Mouse (Mus musculus) neural tube, embryonic 15.5 days (tissue): ENCODE results near the gene Gm26620. TPM values are rescaled to one million over a fixed set of nuclear protein-coding genes. Genes with fewer than 3 reads are reported as not detected.

Experiments
- ATAC-seq: fragments of 200-750 bp; cut with Nextera tagmentation; 2 replicates; pipeline ENCODE4 v1.8.0; 2017; ENCODE audit warnings: mild to moderate bottlenecking, moderate TSS enrichment, moderate library complexity; ENCODE audit not compliant: low FRiP score
- H3K27ac ChIP-seq: fragments of 300-500 bp; sonication (generic); replicated peaks from 2 replicates; pipeline ENCODE4 v1.5.1; 2015; ENCODE audit warnings: mild to moderate bottlenecking, inconsistent platforms
- H3K27me3 ChIP-seq: fragments of 300-500 bp; sonication (generic); replicated peaks from 2 replicates; pipeline ENCODE4 v1.6.1; 2015; ENCODE audit warnings: inconsistent platforms
- H3K36me3 ChIP-seq: fragments of 300-500 bp; sonication (generic); 2 replicates; pipeline ENCODE4 v1.6.1; 2015; ENCODE audit warnings: inconsistent platforms
- H3K4me1 ChIP-seq: fragments of 300-500 bp; sonication (generic); 2 replicates; pipeline ENCODE4 v1.6.1; 2015; ENCODE audit warnings: inconsistent platforms
- H3K4me2 ChIP-seq: fragments of 300-500 bp; sonication (generic); 2 replicates; pipeline ENCODE4 v1.6.1; 2015; ENCODE audit warnings: inconsistent platforms, mild to moderate bottlenecking, moderate library complexity
- H3K4me3 ChIP-seq: fragments of 300-500 bp; sonication (generic); replicated peaks from 2 replicates; pipeline ENCODE4 v1.5.1; 2015; ENCODE audit warnings: mild to moderate bottlenecking, inconsistent platforms
- H3K9ac ChIP-seq: fragments of 300-500 bp; sonication (generic); replicated peaks from 2 replicates; pipeline ENCODE4 v1.6.1; 2015; ENCODE audit warnings: mild to moderate bottlenecking, inconsistent platforms
- H3K9me3 ChIP-seq: fragments of 300-500 bp; sonication (generic); replicated peaks from 2 replicates; pipeline ENCODE4 v1.6.1; 2016; ENCODE audit warnings: inconsistent platforms
- WGBS: fragments of 180-500 bp; shearing (Covaris S2); methylation state at CpG from one replicate; pipeline ENCODE4 v1.1.7; 2015; ENCODE audit warnings: mixed read lengths; 5-methylcytosine and 5-hydroxymethylcytosine counted together
- polyA plus RNA-seq: library from polyadenylated mRNA; unstranded; fragments of >200 nt; fragmentation: Nextera tagmentation; extraction: Ambion mirVana; gene quantifications from 2 replicates; pipeline ENCODE4 v1.2.1, GENCODE M21; 2015

Gm26620 gene
- polyA plus RNA-seq, result 0.36 and 0.91 TPM in 2 replicates

GRCm38 (mm10) chr1:170884978-170885561 lies at the start of gene Gm26620, which contains the start of gene Dusp12:
TSS of gene Gm26620 (plus strand) at chr1:170885065.
TSS of gene Dusp12 (minus strand) at chr1:170885540.
- H3K27me3 ChIP-seq, result no peaks in the 10 kb centered on the region
- peak within 1 kb of the TSS; percentile 90 for H3K27ac ChIP-seq
- peaks cover 12% of the 10 kb centered on the region for H3K36me3 ChIP-seq
- no peaks in the 10 kb centered on the region for H3K9me3 ChIP-seq
- under 1% methylated on average over 46 of the region's 46 CpGs for WGBS
- H3K4me1 ChIP-seq, result peaks cover 23% of the 10 kb centered on the region
- peak within 1 kb of the TSS; percentile 74 for H3K4me2 ChIP-seq
- ATAC-seq, result peak; percentile 96
- peak within 1 kb of the TSS; percentile 99 for H3K4me3 ChIP-seq
- H3K9ac ChIP-seq, result peak within 1 kb of the TSS; percentile 96

DNA sequence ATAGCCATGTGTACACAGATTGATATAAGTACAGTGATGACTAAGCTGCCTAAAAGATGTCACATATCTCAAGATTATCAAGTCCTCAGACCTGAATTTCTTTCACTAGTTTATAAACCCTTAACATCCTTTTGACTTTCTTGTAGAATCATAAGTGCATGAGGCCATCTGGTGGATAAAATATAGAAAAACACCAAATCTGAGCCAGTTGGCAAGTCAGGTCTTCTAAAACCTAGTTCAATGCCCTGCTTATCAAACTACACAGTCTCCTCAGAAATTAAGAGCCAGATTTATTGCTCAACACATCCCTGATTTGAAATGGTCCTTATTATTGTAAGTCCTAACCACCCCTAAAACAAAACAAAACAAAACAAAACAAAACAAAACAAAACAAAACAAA lies 45.2 kb upstream of the Gm26620 start:
- Histone ChIP-seq H3K9me3 (no peaks in the 10 kb centered on the region), H3K4me3 (no peak overlapping the region), H3K9ac (no peak overlapping the region), H3K27me3 (no peaks in the 10 kb centered on the region), H3K4me2 (no peak overlapping the region), H3K36me3 (0 out of 2 replicates have a peak, but pooled peaks cover 2% of the 10 kb centered on the region), H3K27ac (no peak overlapping the region), H3K4me1 (no peaks in the 10 kb centered on the region)
- no peak for ATAC-seq

GRCm38 (mm10) chr1:170844380-170844779 lies 40.5 kb upstream of the Gm26620 start:
- Histone ChIP-seq H3K9me3 (no peaks in the 10 kb centered on the region), H3K4me2 (no peak overlapping the region), H3K27ac (no peak overlapping the region), H3K9ac (no peak overlapping the region), H3K4me3 (no peak overlapping the region), H3K36me3 (no peaks in the 10 kb centered on the region), H3K4me1 (no peaks in the 10 kb centered on the region), H3K27me3 (no peaks in the 10 kb centered on the region)
- 56% methylated on average over 8 of the region's 8 CpGs for WGBS
- no peak for ATAC-seq

DNA sequence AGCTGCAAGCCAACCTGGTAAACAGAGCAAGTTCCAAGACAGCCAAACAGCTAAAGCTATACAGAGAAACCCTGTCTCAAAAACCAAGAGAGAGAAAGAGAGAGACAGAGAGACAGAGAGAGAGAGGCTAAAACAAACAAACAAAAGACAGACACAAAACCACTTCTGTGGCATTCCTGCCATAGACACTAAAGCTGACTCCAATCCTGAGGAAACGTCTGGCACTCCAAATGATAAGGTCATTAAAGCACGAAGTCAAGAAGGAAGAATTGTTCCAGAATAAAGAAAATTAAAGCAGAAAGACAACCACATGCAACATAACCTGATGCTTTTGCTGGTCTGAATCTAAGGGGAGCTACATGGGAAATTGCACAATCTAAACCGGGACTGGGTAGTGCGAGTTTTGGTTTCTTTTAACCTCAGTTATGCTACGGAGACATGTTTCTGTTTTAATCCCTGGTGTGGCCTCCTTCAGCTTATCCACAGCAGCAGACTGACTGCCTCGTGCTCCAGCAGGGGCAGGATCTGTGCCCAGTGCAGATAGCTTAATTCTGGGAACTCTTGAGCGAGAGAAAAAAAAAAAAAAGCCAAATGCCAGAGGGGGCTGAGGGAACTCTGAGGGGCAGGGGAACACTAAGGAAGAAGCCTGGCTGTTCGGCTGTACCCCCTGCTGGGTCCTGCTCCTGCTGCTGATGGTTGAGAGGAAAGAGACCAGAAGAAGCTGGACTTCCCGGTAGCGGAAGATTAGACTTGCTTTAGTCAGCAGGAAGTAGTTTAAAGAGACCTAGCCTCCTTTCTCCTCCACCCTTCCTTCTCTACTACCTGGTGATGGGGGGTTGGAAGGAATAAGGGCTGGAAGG lies 39.2 kb upstream of the Gm26620 start:
- Histone ChIP-seq H3K4me2 (no peak overlapping the region), H3K9ac (no peak overlapping the region), H3K4me3 (no peak overlapping the region), H3K9me3 (no peaks in the 10 kb centered on the region), H3K36me3 (peaks cover 7% of the 10 kb centered on the region; the same call in 1 of the 2 replicates), H3K27me3 (no peaks in the 10 kb centered on the region), H3K27ac (no peak overlapping the region), H3K4me1 (no peaks in the 10 kb centered on the region)
- 62% methylated on average over 10 of the region's 10 CpGs for WGBS
- no peak for ATAC-seq

DNA sequence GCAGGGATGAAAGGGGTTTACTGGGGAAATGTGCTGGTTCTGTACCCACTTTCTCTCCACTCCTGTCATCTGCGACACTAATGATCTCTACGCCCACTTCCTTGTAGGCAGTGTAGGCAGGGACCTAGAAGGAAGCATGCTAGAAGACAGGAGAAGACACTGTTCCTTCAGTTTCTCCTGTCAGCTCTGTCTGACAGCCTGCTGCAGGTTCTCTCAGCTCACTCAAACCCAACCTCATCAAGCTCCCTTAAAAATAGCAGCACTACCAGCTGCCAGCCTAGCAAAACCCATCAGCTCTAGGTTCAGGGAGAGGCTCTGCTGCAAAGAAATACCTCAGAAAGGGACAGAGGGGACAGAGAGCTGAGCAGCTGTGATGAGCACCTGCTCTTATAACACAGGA lies 34.9 kb upstream of the Gm26620 start:
- H3K27me3 ChIP-seq, result no peaks in the 10 kb centered on the region
- H3K4me2 ChIP-seq, result no peak overlapping the region
- no peak for ATAC-seq
- no peak overlapping the region for H3K9ac ChIP-seq
- no peaks in the 10 kb centered on the region for H3K9me3 ChIP-seq
- H3K4me1 ChIP-seq, result no peaks in the 10 kb centered on the region
- no peak overlapping the region for H3K4me3 ChIP-seq
- no peak overlapping the region for H3K27ac ChIP-seq
- H3K36me3 ChIP-seq, result peaks cover 19% of the 10 kb centered on the region
- 93% methylated on average over 2 of the region's 2 CpGs for WGBS

GRCm38 (mm10) chr1:170850637-170851624 lies 33.9 kb upstream of the Gm26620 start:
- no peak overlapping the region for H3K9ac ChIP-seq
- peaks cover 19% of the 10 kb centered on the region for H3K36me3 ChIP-seq
- no peak for ATAC-seq
- H3K4me2 ChIP-seq, result no peak overlapping the region
- H3K9me3 ChIP-seq, result no peaks in the 10 kb centered on the region
- H3K27ac ChIP-seq, result no peak overlapping the region
- WGBS, result 95% methylated on average over 23 of the region's 23 CpGs
- no peaks in the 10 kb centered on the region for H3K4me1 ChIP-seq
- H3K4me3 ChIP-seq, result no peak overlapping the region
- no peaks in the 10 kb centered on the region for H3K27me3 ChIP-seq

GRCm38 (mm10) chr1:170853604-170854003 lies 31.3 kb upstream of the Gm26620 start:
- H3K4me3 ChIP-seq, result no peak overlapping the region
- no peaks in the 10 kb centered on the region for H3K4me1 ChIP-seq
- H3K27me3 ChIP-seq, result no peaks in the 10 kb centered on the region
- peaks cover 19% of the 10 kb centered on the region for H3K36me3 ChIP-seq
- H3K9ac ChIP-seq, result no peak overlapping the region
- no peak for ATAC-seq
- no peaks in the 10 kb centered on the region for H3K9me3 ChIP-seq
- WGBS, result 82% methylated on average over 3 of the region's 3 CpGs
- H3K27ac ChIP-seq, result no peak overlapping the region
- no peak overlapping the region for H3K4me2 ChIP-seq

DNA sequence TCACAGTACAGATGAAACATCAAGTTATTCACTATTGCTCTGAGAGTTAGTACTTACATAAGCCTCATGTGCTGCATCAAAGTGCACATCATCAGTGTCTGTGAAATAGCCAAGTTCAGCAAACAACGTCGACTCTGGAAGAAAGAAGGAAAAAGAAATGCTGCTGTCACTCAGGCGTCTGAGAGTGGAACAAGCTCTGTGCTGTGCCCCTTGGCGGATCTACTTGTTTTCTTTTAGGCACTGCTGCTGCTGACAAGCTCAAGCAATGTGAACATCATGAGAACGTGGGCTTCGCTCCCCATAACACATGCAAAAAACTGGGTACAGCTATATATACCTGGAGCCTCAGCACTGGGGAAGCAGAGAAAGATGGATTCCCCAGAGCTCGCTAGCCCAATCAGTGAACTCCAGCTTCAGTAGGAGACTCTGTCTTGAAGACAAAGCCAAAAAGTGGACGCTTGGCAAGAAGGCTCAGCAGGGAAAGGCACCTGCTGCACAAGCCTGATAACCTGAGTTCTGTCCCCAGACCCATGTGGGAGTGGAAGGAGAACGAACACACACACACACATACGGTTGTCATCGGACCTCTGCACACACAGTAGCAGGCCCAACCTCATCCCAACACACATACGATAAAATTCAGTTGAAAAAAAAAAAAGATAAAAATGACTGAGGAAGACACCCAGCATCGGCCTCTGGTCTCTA lies 29.7 kb upstream of the Gm26620 start:
- Histone ChIP-seq H3K4me2 (no peak overlapping the region), H3K9me3 (no peaks in the 10 kb centered on the region), H3K4me3 (no peak overlapping the region), H3K27me3 (no peaks in the 10 kb centered on the region), H3K9ac (no peak overlapping the region), H3K4me1 (no peaks in the 10 kb centered on the region), H3K36me3 (peaks cover 16% of the 10 kb centered on the region), H3K27ac (no peak overlapping the region)
- 91% methylated on average over 13 of the region's 13 CpGs for WGBS
- no peak for ATAC-seq

DNA sequence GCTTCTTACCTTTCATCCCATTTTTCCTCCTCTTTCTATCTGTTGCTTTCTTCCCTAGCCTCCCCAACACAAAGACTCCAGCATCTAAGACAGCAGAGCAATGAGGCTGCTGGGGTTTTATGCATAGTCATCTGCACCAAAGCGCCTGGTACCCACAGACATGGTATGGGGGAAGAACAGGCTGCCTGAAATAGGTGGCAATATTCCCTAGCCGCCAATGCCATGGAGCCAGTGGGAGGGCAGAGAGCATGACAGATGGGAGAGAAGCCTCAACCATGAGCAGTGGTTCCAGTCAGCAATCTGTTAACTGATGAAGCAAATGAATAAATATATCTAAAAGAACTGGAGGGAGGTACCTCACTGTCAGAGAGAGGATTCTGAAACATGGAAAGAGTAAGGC lies 27.5 kb upstream of the Gm26620 start:
- Histone ChIP-seq H3K4me1 (no peaks in the 10 kb centered on the region), H3K36me3 (peaks cover 5% of the 10 kb centered on the region; the same call in 1 of the 2 replicates), H3K9ac (no peak overlapping the region), H3K27ac (no peak overlapping the region), H3K4me3 (no peak overlapping the region), H3K4me2 (no peak overlapping the region), H3K9me3 (no peaks in the 10 kb centered on the region), H3K27me3 (no peaks in the 10 kb centered on the region)
- WGBS, result 81% methylated on average over 2 of the region's 2 CpGs
- ATAC-seq, result no peak

DNA sequence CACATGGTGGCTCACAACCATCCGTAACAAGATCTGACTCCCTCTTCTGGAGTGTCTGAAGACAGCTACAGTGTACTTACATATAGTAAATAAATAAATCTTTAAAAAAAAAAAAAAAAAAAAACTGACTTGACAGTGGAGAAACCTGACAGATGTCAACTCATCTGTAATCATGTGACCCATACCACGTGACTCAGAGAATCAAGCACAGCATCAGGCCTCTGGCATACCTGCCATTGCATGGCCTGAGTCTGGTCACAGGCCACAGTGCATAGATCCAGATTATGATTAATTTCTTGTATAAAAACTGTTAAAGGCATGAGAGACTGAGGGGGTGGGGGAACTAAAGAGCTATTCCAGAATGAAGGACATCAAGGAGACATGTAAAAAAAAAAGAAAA lies 26.0 kb upstream of the Gm26620 start:
- H3K4me2 ChIP-seq, result no peak overlapping the region
- H3K27ac ChIP-seq, result no peak overlapping the region
- no peaks in the 10 kb centered on the region for H3K9me3 ChIP-seq
- 0 out of 2 replicates have a peak, but pooled peaks cover 3% of the 10 kb centered on the region for H3K4me1 ChIP-seq
- no peaks in the 10 kb centered on the region for H3K36me3 ChIP-seq
- no peaks in the 10 kb centered on the region for H3K27me3 ChIP-seq
- 81% methylated on average over 2 of the region's 2 CpGs for WGBS
- ATAC-seq, result no peak
- H3K4me3 ChIP-seq, result no peak overlapping the region
- no peak overlapping the region for H3K9ac ChIP-seq
